Mouse (Mus musculus): ENCODE data around the gene Gm13271. TPM values are rescaled to one million over a fixed set of nuclear protein-coding genes. Genes with fewer than 3 reads are reported as not detected.

Gene Gm13271
- polyA plus RNA-seq, 1 experiment from 2014 or later, result not detected

GRCm38 (mm10) chr4:88726727-88727126, 27.9 kb upstream of the Gm13271 start:
- no peak for ATAC-seq (ENCODE audit: low read depth)
- Histone ChIP-seq H3K27me3 (replicated peaks; ENCODE audit: control insufficient read depth, insufficient read depth, low read length) (no peaks in the 10 kb centered on the region), H3K9ac (ENCODE audit: low read depth, low read length) (no peak overlapping the region), H3K27ac (replicated peaks; ENCODE audit: low read depth, low read length) (no peak overlapping the region), H3K4me1 (ENCODE audit: control insufficient read depth, insufficient read depth, low read length) (no peaks in the 10 kb centered on the region), H3K36me3 (ENCODE audit: control insufficient read depth, insufficient read depth, low read length) (no peaks in the 10 kb centered on the region), H3K4me3 (ENCODE audit: low read depth, low read length) (no peak overlapping the region), H3K4me2 (ENCODE audit: low read depth, low read length) (no peak overlapping the region), H3K9me3 (ENCODE audit: control insufficient read depth, low read length) (no peaks in the 10 kb centered on the region)
- no peak for DNase-seq (ENCODE audit: low spot score)
- 86% methylated on average over 6 of the region's 6 CpGs for WGBS

DNA sequence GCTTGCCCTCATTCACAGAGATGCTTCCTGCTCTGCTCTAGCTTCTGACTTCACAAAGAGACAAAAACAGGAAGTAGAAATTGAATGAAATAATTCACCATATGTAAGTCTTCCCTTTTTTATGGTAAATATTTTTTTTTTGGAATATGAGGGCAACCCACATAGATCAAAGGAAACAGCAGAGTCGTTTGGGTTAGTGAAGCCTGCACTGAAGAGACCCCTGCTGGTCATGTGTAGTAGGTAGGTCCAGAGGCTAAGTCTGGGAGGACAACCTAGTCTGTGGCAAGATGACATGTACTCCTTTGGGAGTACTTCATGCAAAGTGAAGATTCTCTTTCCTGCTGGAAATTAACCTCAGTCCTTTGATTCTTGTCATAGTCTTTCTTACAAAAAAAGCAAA, 27.3 kb upstream of the Gm13271 start:
- Histone ChIP-seq H3K36me3 (ENCODE audit: control insufficient read depth, insufficient read depth, low read length) (no peaks in the 10 kb centered on the region), H3K4me1 (ENCODE audit: control insufficient read depth, insufficient read depth, low read length) (no peaks in the 10 kb centered on the region), H3K4me2 (ENCODE audit: low read depth, low read length) (no peak overlapping the region), H3K9me3 (ENCODE audit: control insufficient read depth, low read length) (no peaks in the 10 kb centered on the region), H3K4me3 (ENCODE audit: low read depth, low read length) (no peak overlapping the region), H3K27me3 (replicated peaks; ENCODE audit: control insufficient read depth, insufficient read depth, low read length) (no peaks in the 10 kb centered on the region), H3K9ac (ENCODE audit: low read depth, low read length) (no peak overlapping the region), H3K27ac (replicated peaks; ENCODE audit: low read depth, low read length) (no peak overlapping the region)
- no peak for ATAC-seq (ENCODE audit: low read depth)
- no peak for DNase-seq (ENCODE audit: low spot score)
- 0% methylated on average over 1 of the region's 1 CpGs for WGBS

GRCm38 (mm10) chr4:88738480-88738879, 16.2 kb upstream of the Gm13271 start:
- no peak overlapping the region for H3K9ac ChIP-seq (ENCODE audit: low read depth, low read length)

GRCm38 (mm10) chr4:88739036-88739435, 15.6 kb upstream of the Gm13271 start:
- ATAC-seq (ENCODE audit: low read depth) (no peak), DNase-seq (ENCODE audit: low spot score) (no peak)
- 87% methylated on average over 6 of the region's 6 CpGs for WGBS

More at GRCm38 (mm10) chr4:88738480-88738879, 16.2 kb upstream of the Gm13271 start:
- H3K36me3 ChIP-seq (ENCODE audit: control insufficient read depth, insufficient read depth, low read length), result no peaks in the 10 kb centered on the region
- H3K4me1 ChIP-seq (ENCODE audit: control insufficient read depth, insufficient read depth, low read length), result no peaks in the 10 kb centered on the region
- no peaks in the 10 kb centered on the region for H3K27me3 ChIP-seq (replicated peaks; ENCODE audit: control insufficient read depth, insufficient read depth, low read length)
- ATAC-seq (ENCODE audit: low read depth) (no peak), DNase-seq (ENCODE audit: low spot score) (no peak)
- no peak overlapping the region for H3K4me2 ChIP-seq (ENCODE audit: low read depth, low read length)
- 0% methylated on average over 2 of the region's 2 CpGs for WGBS
- no peaks in the 10 kb centered on the region for H3K9me3 ChIP-seq (ENCODE audit: control insufficient read depth, low read length)
- no peak overlapping the region for H3K27ac ChIP-seq (replicated peaks; ENCODE audit: low read depth, low read length)
- no peak overlapping the region for H3K4me3 ChIP-seq (ENCODE audit: low read depth, low read length)

GRCm38 (mm10) chr4:88741426-88741825, 13.2 kb upstream of the Gm13271 start:
- WGBS, result 86% methylated on average over 4 of the region's 4 CpGs
- H3K4me2 ChIP-seq (ENCODE audit: low read depth, low read length), result no peak overlapping the region
- no peak overlapping the region for H3K9ac ChIP-seq (ENCODE audit: low read depth, low read length)
- H3K9me3 ChIP-seq (ENCODE audit: control insufficient read depth, low read length), result no peaks in the 10 kb centered on the region
- H3K36me3 ChIP-seq (ENCODE audit: control insufficient read depth, insufficient read depth, low read length), result no peaks in the 10 kb centered on the region
- DNase-seq (ENCODE audit: low spot score), result no peak
- ATAC-seq (ENCODE audit: low read depth), result no peak
- H3K4me3 ChIP-seq (ENCODE audit: low read depth, low read length), result no peak overlapping the region
- no peaks in the 10 kb centered on the region for H3K4me1 ChIP-seq (ENCODE audit: control insufficient read depth, insufficient read depth, low read length)
- no peak overlapping the region for H3K27ac ChIP-seq (replicated peaks; ENCODE audit: low read depth, low read length)
- H3K27me3 ChIP-seq (replicated peaks; ENCODE audit: control insufficient read depth, insufficient read depth, low read length), result no peaks in the 10 kb centered on the region

More at GRCm38 (mm10) chr4:88739036-88739435, 15.6 kb upstream of the Gm13271 start:
- Histone ChIP-seq H3K27ac (replicated peaks; ENCODE audit: low read depth, low read length) (no peak overlapping the region), H3K9ac (ENCODE audit: low read depth, low read length) (no peak overlapping the region), H3K9me3 (ENCODE audit: control insufficient read depth, low read length) (no peaks in the 10 kb centered on the region), H3K27me3 (replicated peaks; ENCODE audit: control insufficient read depth, insufficient read depth, low read length) (no peaks in the 10 kb centered on the region), H3K4me3 (ENCODE audit: low read depth, low read length) (no peak overlapping the region), H3K36me3 (ENCODE audit: control insufficient read depth, insufficient read depth, low read length) (no peaks in the 10 kb centered on the region), H3K4me2 (ENCODE audit: low read depth, low read length) (no peak overlapping the region), H3K4me1 (ENCODE audit: control insufficient read depth, insufficient read depth, low read length) (no peaks in the 10 kb centered on the region)

DNA sequence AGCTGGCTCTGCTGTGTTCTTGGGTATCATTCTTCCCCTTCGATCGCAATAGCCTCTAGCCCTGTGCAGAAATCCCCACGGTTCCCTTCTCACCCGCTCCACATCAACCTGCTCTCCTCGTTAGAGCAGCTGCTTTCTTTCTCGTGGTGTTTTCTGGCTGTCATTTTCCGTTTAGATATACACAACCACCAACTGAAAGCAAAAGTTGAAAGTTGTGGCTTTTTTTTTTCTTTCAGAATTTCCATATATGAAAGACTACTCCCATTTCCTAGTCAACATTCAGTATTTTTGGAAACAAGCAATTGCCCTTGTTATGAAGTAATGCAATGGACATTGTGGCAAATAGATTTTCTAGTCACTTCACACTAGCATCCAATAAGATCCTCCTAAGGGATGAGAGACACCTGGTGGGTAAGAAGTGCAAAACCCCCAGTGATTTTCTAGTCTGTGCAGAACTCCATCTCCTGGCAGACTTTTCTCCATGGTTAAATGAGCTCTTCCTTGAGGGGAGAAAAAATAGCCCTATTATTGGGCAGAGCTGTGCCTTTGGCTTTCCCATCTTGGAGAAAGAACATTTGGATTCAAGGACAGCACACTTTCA, 11.8 kb upstream of the Gm13271 start:
- Histone ChIP-seq H3K9me3 (ENCODE audit: control insufficient read depth, low read length) (no peaks in the 10 kb centered on the region), H3K4me3 (ENCODE audit: low read depth, low read length) (no peak overlapping the region), H3K36me3 (ENCODE audit: control insufficient read depth, insufficient read depth, low read length) (no peaks in the 10 kb centered on the region), H3K27ac (replicated peaks; ENCODE audit: low read depth, low read length) (no peak overlapping the region), H3K27me3 (replicated peaks; ENCODE audit: control insufficient read depth, insufficient read depth, low read length) (no peaks in the 10 kb centered on the region), H3K4me2 (ENCODE audit: low read depth, low read length) (no peak overlapping the region), H3K4me1 (ENCODE audit: control insufficient read depth, insufficient read depth, low read length) (no peaks in the 10 kb centered on the region), H3K9ac (ENCODE audit: low read depth, low read length) (no peak overlapping the region)
- 60% methylated on average over 7 of the region's 7 CpGs for whole genome bisulfite sequencing
- ATAC-seq (ENCODE audit: low read depth) (no peak), DNase-seq (ENCODE audit: low spot score) (no peak)

GRCm38 (mm10) chr4:88744207-88744606, 10.5 kb upstream of the Gm13271 start:
- Histone ChIP-seq H3K27ac (replicated peaks; ENCODE audit: low read depth, low read length) (no peak overlapping the region), H3K9ac (ENCODE audit: low read depth, low read length) (no peak overlapping the region), H3K4me3 (ENCODE audit: low read depth, low read length) (no peak overlapping the region), H3K4me1 (ENCODE audit: control insufficient read depth, insufficient read depth, low read length) (no peaks in the 10 kb centered on the region), H3K9me3 (ENCODE audit: control insufficient read depth, low read length) (no peaks in the 10 kb centered on the region), H3K36me3 (ENCODE audit: control insufficient read depth, insufficient read depth, low read length) (no peaks in the 10 kb centered on the region), H3K27me3 (replicated peaks; ENCODE audit: control insufficient read depth, insufficient read depth, low read length) (no peaks in the 10 kb centered on the region), H3K4me2 (ENCODE audit: low read depth, low read length) (no peak overlapping the region)
- ATAC-seq (ENCODE audit: low read depth), result no peak
- DNase-seq (ENCODE audit: low spot score), result no peak
- 73% methylated on average over 3 of the region's 3 CpGs for WGBS

- H3K27me3 ChIP-seq (replicated peaks; ENCODE audit: control insufficient read depth, insufficient read depth, low read length), result no peaks in the 10 kb centered on the region
- DNase-seq (ENCODE audit: low spot score) (no peak), ATAC-seq (ENCODE audit: low read depth) (no peak)
- no peaks in the 10 kb centered on the region for H3K36me3 ChIP-seq (ENCODE audit: control insufficient read depth, insufficient read depth, low read length)
- no peaks in the 10 kb centered on the region for H3K9me3 ChIP-seq (ENCODE audit: control insufficient read depth, low read length)
- no peak overlapping the region for H3K4me2 ChIP-seq (ENCODE audit: low read depth, low read length)
- H3K4me1 ChIP-seq (ENCODE audit: control insufficient read depth, insufficient read depth, low read length), result no peaks in the 10 kb centered on the region
- no peak overlapping the region for H3K27ac ChIP-seq (replicated peaks; ENCODE audit: low read depth, low read length)
- H3K4me3 ChIP-seq (ENCODE audit: low read depth, low read length), result no peak overlapping the region
- H3K9ac ChIP-seq (ENCODE audit: low read depth, low read length), result no peak overlapping the region
- WGBS, result 26% methylated on average over 6 of the region's 6 CpGs
Measured at GRCm38 (mm10) chr4:88749926-88750325, 4.7 kb upstream of the Gm13271 start.
